Mouse (Mus musculus) left cerebral cortex, adult 2 months (tissue): ENCODE results near the gene Tshz2. TPM values are rescaled to one million over a fixed set of nuclear protein-coding genes. Genes with fewer than 3 reads are reported as not detected.

ENCODE experiments used
- DNase-seq, 2 experiments: peaks; one replicate each; pipeline ENCODE4 v3.0.0; 2021 to 2022; ENCODE audit warnings: low spot score in 2 of 2, mixed read lengths in 1 of 2; ENCODE audit errors: extremely low spot score in 1 of 2
- H3K27ac ChIP-seq: fragments of 200-600 bp; 2 replicates; pipeline ENCODE4 v1.8.1; 2022
- H3K4me3 ChIP-seq: fragments of 200-600 bp; 2 replicates; pipeline ENCODE4 v1.8.1; 2022
- CTCF ChIP-seq: fragments of 200-600 bp; IDR thresholded peaks from 2 replicates; pipeline ENCODE4 v1.8.1; 2022; ENCODE audit warnings: antibody characterized with exemption, mild to moderate bottlenecking, moderate library complexity
- intact Hi-C: fragments of 180-260 bp; cut with DNase I; formaldehyde crosslinking; loops from one replicate; pipeline ENCODE4 v1.15.1; 2025
- total RNA-seq, 2 experiments: library from RNA; stranded (reverse); gene quantifications; 2 replicates each; pipeline ENCODE4 v1.2.3; 2021

The Tshz2 gene
- total RNA-seq, 2 experiments from 2014 or later: 38.2 to 46.1 TPM

DNA sequence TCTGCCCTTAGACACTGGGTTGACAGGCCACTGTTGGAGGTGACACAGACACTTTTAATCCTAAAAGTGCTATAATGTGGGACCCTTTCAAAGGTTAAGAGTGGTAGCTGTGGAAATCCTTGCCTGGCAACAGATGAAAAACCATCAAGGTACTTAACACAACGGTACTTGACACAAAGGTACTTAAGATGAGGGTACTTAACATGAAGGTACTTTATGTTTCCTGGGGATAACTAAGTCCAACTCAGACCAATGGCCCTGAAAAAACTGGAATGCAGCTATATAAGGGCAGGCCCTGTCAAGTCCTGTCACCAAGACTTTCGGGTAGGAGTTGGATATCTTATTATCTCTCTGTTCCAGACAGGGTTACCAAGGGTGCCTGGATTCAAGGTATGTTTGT, 320.2 kb downstream of the Tshz2 start:
- no peak for TF ChIP-seq CTCF
- intact Hi-C loops: no loop called here
- Histone ChIP-seq H3K27ac (no peak overlapping the region), H3K4me3 (no peak overlapping the region)
- no peak for DNase-seq

DNA sequence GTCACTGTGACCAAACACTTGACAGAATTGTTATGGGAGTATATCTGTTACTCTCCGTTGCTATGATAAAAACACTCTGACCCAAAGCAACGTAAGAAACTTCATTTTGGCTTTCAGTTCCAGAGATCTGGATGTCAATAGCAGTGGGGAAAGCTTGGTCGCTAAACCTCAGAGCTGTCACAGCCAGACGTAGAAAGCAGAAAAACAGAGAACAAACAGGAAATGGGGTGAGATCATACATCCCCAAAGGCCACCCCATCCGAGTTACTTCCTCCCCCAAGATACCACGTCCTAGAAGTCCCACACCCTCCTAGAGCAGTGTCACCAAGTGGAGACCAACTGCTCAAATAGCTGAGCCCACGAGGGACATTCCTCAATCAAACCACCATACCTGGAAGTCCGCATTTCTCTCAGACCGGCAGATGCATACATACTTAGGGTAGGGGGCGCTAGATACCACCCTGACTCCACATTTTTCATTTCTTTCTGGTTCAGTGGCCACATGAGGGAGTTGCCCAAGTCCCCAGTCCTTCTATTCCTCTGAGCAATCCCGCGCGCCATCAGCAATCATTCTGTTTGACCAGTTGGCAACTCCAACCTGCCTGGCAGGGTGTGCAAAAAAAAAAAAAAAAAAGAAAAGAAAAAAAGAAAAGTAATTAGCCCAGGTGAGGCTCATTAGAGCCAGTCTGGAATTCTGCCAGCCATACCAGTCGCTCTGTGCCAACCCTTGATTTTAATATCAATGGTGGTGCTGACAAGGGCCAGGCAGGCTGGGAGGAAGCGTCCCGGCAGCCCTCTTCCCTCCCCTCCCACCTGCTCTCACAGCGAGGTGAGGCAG, 326.1 kb downstream of the Tshz2 start:
- Histone ChIP-seq H3K4me3 (no peak overlapping the region), H3K27ac (no peak overlapping the region)
- peak; percentile 22 for TF ChIP-seq CTCF
- intact Hi-C loops: no loop called here
- DNase-seq: no peak

DNA sequence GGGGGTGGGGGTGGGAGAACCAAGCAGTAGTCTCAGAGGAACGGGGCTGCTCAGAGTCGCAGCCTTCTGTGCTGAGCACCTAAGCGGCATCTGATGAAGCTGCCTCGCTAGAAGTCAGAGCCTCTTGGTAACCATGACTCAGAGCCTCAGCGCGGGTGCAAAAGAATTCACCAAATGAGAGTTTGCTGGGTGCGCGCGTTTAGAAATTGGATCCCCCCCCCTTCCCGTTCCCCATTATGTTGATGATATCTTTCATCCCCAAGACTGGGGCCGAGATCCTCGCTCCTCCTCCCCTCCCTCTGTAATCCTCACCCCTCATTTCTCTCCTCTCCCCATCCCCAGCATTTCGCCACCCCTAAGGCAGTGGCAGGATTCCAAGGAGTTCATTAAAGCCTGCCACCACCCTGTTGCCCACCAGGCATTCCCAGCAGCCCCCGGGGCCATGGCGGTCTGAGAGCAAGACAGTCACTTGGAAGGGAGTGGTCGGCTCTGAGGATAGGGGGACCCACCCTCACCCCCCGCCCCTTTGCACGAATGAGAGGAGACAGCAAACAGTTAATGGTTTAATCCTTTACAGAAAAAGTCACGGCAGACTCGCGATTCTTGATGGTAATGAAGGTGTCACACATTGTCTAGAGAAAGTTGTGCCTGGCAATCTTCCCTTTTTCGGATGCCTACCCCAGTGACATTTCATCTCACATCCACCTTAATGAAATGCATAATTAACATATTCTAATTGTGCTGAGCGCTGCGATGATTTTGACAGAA, 328.8 kb downstream of the Tshz2 start:
- H3K27ac ChIP-seq: no peak overlapping the region
- TF ChIP-seq CTCF: no peak
- H3K4me3 ChIP-seq: peak overlapping the region; percentile 1; the same call in 1 of the 2 replicates
- intact Hi-C loops: no loop called here
- peak; percentile 17 to 23 for DNase-seq

DNA sequence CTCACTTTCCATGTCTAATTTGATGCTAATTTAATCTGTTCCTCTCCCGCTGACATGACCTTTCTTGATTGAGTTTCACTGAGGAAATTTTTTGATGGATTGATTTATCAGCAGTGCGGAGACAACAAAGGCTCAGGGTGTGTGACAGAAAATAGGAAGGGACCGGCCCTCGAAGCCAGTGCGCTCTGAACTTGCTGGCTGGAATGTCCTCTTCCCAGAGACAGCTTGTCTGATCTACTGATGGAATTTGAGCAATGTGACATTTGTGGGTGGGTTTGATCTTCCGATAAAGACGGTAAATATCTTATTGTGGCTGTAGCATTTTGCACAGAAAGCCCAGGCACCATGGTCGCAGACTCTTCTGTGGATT, 329.4 kb downstream of the Tshz2 start:
- H3K4me3 ChIP-seq: no peak overlapping the region
- intact Hi-C loops: no loop called here

DNA sequence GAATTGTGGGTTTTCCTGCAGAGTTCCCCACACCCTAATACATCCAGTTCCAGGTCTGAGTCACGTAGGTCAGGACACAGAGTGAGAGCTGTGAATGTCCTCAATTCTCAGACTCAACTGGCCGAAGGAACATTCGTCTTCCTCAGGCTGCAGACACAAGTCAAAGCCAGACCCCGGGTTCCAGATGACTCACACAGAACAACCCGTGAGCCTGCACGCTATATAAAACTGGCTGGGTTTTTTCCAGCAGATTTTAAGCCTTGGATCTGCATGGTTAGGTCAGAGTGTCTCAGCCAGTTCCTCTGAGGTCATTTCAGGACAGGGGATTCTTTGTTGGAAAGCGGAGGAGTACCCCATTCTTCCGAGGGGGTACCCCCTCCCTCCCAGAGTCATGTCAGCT, 330.0 kb downstream of the Tshz2 start:
- no peak overlapping the region for H3K4me3 ChIP-seq
- DNase-seq: no peak
- TF ChIP-seq CTCF: no peak
- intact Hi-C loops: no loop called here
- no peak overlapping the region for H3K27ac ChIP-seq

More for the DNA sequence above, 329.4 kb downstream of the Tshz2 start:
- TF ChIP-seq CTCF: no peak
- DNase-seq: no peak
- no peak overlapping the region for H3K27ac ChIP-seq

DNA sequence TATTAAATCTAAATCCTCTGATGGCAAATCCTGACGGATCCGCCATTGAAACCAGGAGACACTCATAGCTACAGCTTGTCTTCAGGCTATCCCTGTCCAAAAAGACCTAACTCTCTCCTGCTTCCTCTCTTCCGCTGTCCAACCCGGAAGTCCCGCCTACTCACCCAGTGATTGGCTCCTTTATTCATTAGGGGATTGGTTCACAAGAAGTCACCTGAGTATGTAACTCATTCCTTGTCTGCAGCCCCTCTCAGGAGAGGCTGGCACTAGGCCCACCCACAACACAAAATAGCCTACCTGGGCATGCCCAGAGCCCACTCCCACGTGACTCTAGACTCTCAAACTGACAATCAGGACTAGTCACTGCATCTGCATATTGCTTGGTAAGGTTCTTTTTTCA, 337.7 kb downstream of the Tshz2 start:
- DNase-seq: no peak
- Histone ChIP-seq H3K27ac (no peak overlapping the region), H3K4me3 (no peak overlapping the region)
- intact Hi-C loops: no loop called here
- TF ChIP-seq CTCF: no peak

DNA sequence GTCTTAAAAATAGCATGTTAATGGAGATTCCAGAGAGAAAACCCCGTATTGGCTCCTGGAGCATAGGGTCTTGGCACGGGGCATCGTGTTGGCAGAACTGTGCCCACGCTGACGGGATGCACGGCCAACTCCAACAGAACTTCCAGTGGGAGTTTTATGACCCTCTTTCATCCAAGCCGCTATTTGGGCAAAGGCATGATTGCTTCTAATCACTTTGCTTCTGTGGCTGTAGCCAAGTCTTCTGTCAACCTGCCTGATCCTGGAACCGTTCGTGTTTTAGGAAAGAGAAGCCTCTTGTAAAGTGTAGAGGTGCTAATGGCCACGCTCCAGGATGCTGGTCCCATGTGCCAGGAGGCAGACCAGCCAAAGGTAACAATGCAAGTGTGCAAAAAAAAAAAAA, 350.1 kb downstream of the Tshz2 start:
- TF ChIP-seq CTCF: no peak
- Histone ChIP-seq H3K27ac (no peak overlapping the region), H3K4me3 (no peak overlapping the region)
- DNase-seq: no peak
- intact Hi-C loops: no loop called here

DNA sequence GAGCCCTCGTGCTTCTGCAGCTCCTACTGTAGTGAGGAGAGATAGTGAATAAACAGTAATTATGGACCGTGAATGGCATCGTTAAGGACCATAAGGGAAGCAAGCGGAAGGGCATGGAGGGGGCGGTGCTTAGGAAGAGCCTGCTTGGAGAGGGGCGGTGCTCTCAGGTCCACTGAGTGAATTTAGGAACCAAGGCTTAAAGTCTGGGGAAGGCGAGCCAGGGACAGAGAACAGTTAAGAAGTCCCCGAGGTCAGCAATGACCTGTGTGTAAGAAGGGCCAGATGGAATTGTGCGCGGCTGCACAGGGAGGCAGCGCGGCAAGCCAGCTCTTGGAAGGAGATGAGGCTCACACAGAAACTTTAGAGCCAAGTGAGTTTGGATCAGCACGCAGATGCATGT, 354.4 kb downstream of the Tshz2 start:
- Histone ChIP-seq H3K4me3 (no peak overlapping the region), H3K27ac (no peak overlapping the region)
- intact Hi-C loops: no loop called here
- no peak for DNase-seq
- no peak for TF ChIP-seq CTCF

DNA sequence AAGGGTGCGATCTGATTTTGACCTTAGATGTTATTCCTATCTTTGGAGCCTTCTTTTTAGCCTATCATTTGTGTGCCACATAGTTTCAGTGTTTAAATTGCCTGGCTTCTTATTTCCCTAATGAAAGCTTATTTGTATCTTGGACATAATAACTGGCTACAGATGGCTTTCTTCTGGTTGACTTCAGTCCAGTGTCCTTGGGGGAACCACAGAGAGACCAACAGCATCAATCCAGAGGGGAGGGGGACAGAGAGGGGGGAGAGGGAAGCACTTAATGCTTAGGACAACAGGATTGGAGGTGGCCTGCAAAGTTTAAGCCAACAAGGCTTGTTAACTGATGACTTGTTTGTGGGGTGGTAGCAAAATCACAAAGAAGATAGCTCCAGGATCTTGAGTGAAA, 356.4 kb downstream of the Tshz2 start:
- intact Hi-C loops: no loop called here
- H3K4me3 ChIP-seq: no peak overlapping the region
- TF ChIP-seq CTCF: no peak
- no peak for DNase-seq
- H3K27ac ChIP-seq: no peak overlapping the region

DNA sequence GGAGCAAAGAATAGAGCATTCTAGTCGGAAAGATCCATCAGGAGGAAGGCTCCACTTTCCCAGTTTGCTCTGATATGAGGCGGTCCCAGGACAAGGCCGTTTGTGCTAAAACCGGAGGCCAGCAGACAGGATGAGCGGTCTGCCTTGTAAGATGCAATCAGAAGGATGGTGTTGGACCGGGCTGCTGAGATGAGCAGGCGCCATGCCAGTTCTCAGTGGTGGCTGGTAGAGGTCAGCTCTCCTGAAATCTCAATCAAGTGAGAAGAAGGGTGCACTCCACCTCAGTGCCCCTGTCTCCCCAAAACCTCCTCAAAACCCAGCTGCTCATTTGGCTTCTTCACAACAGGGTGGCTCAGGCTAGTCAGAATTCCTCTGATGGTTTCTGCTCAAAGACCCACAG, 358.2 kb downstream of the Tshz2 start:
- DNase-seq: no peak
- intact Hi-C loops: no loop called here
- TF ChIP-seq CTCF: no peak
- H3K27ac ChIP-seq: no peak overlapping the region
- H3K4me3 ChIP-seq: no peak overlapping the region

DNA sequence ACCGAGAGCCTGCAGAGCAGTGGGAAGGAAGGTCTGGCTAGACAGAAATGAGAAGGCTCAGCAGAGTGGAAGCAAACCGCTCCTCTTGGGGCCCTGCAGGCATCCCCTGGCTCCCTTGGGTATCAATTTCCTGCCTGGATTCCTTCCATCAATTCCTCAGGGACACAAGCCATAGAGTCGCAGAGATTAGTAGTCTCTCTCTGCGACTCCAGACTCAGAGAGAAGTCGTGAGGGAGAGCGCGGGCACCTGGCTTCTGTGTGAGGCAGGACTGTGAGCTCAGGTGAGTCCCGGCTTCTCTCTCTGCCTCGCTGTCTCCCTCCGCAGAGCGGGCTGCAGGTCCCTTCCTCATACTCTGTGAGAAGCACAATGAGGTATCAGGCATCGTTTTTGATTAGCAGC, 363.2 kb downstream of the Tshz2 start:
- DNase-seq: no peak
- TF ChIP-seq CTCF: no peak
- intact Hi-C loops: no loop called here
- no peak overlapping the region for H3K4me3 ChIP-seq
- H3K27ac ChIP-seq: no peak overlapping the region

DNA sequence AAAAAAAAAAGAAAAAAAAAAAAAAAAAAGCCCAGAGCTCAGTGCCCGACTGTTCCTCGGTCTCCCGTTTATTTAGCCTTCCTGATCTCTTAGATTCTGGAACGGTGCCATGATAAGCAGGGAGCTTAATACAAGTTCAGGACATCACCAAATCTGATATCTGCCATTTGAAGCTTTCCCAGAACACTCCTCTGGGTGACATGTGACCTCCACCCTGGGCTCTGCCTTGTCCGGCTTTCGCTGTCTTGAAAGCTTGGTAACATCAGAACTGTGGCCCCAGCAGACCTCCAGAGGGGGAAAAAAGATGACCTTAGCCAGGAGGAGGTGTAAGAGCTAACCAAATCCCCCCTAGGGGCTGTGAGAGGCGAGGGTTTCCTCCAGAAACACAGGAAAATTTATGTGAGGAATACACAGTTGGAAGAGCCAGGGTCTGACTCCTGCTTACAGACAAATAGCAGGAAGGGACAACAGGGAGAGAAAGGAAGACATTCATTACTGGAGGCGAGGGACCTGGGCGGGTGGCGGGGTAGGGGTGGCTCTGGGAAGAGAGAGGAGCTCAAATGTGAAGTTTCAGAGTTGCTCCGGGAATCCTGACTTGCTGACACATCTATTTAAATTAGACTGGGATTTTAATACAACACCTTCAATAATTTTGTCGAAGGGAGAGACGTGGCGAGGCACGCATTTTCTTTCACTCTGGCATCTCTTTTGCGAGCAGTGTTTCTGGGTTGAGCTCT, 363.9 kb downstream of the Tshz2 start:
- no peak for DNase-seq
- TF ChIP-seq CTCF: no peak
- Histone ChIP-seq H3K4me3 (no peak overlapping the region), H3K27ac (no peak overlapping the region)
- intact Hi-C loops: no loop called here
